Mouse (Mus musculus): ENCODE measurements around the gene Tfdp2. TPM values are rescaled to one million over a fixed set of nuclear protein-coding genes. Genes with fewer than 3 reads are reported as not detected.
A peak's percentile ranks its signal among the peaks of the same experiment; 100 is the strongest.

Gene Tfdp2
- polyA plus RNA-seq, 1 experiment from 2014 or later, result 33.1 TPM

- Histone ChIP-seq H3K4me1 (replicated peaks; ENCODE audit: control insufficient read depth, insufficient read depth, low read length) (no peaks in the 10 kb centered on the region), H3K27ac (ENCODE audit: low read length) (no peak overlapping the region), H3K4me3 (replicated peaks; ENCODE audit: low read length) (no peak overlapping the region), H3K9me3 (ENCODE audit: control insufficient read depth, low read length) (no peaks in the 10 kb centered on the region), H3K36me3 (ENCODE audit: control insufficient read depth, insufficient read depth) (peaks cover 13% of the 10 kb centered on the region), H3K9ac (replicated peaks; ENCODE audit: low read depth, low read length) (no peak overlapping the region), H3K4me2 (ENCODE audit: low read length) (no peak overlapping the region), H3K27me3 (replicated peaks; ENCODE audit: control insufficient read depth, insufficient read depth, low read length) (no peaks in the 10 kb centered on the region)
- 43% methylated on average over 3 of the region's 3 CpGs for WGBS
- no peak for ATAC-seq
These were observed 112.7 kb downstream of the Tfdp2 start for GRCm38 (mm10) chr9:96308816-96309215.

- Histone ChIP-seq H3K4me3 (replicated peaks; ENCODE audit: low read length) (no peak overlapping the region), H3K9me3 (ENCODE audit: control insufficient read depth, low read length) (no peaks in the 10 kb centered on the region), H3K36me3 (ENCODE audit: control insufficient read depth, insufficient read depth) (peaks cover 13% of the 10 kb centered on the region), H3K4me2 (ENCODE audit: low read length) (no peak overlapping the region), H3K27ac (ENCODE audit: low read length) (no peak overlapping the region), H3K27me3 (replicated peaks; ENCODE audit: control insufficient read depth, insufficient read depth, low read length) (no peaks in the 10 kb centered on the region), H3K4me1 (replicated peaks; ENCODE audit: control insufficient read depth, insufficient read depth, low read length) (no peaks in the 10 kb centered on the region), H3K9ac (replicated peaks; ENCODE audit: low read depth, low read length) (no peak overlapping the region)
- ATAC-seq, result no peak
- 94% methylated on average over 3 of the region's 3 CpGs for WGBS
These were observed 116.0 kb downstream of the Tfdp2 start for GRCm38 (mm10) chr9:96312074-96312473.

GRCm38 (mm10) chr9:96319333-96319732, 123.3 kb downstream of the Tfdp2 start:
- 91% methylated on average over 5 of the region's 5 CpGs for WGBS
- no peak for ATAC-seq
- H3K9ac ChIP-seq (replicated peaks; ENCODE audit: low read depth, low read length), result no peak overlapping the region
- H3K4me3 ChIP-seq (replicated peaks; ENCODE audit: low read length), result no peak overlapping the region
- no peaks in the 10 kb centered on the region for H3K9me3 ChIP-seq (ENCODE audit: control insufficient read depth, low read length)
- peaks cover 6% of the 10 kb centered on the region; the same call in 1 of the 2 replicates for H3K36me3 ChIP-seq (ENCODE audit: control insufficient read depth, insufficient read depth)
- no peaks in the 10 kb centered on the region for H3K4me1 ChIP-seq (replicated peaks; ENCODE audit: control insufficient read depth, insufficient read depth, low read length)
- no peak overlapping the region for H3K4me2 ChIP-seq (ENCODE audit: low read length)
- no peak overlapping the region for H3K27ac ChIP-seq (ENCODE audit: low read length)
- no peaks in the 10 kb centered on the region for H3K27me3 ChIP-seq (replicated peaks; ENCODE audit: control insufficient read depth, insufficient read depth, low read length)

GRCm38 (mm10) chr9:96320551-96320980, 124.5 kb downstream of the Tfdp2 start:
- no peak overlapping the region for H3K9ac ChIP-seq (replicated peaks; ENCODE audit: low read depth, low read length)
- no peak overlapping the region for H3K4me2 ChIP-seq (ENCODE audit: low read length)
- H3K4me1 ChIP-seq (replicated peaks; ENCODE audit: control insufficient read depth, insufficient read depth, low read length), result no peaks in the 10 kb centered on the region
- no peak overlapping the region for H3K4me3 ChIP-seq (replicated peaks; ENCODE audit: low read length)
- H3K9me3 ChIP-seq (ENCODE audit: control insufficient read depth, low read length), result no peaks in the 10 kb centered on the region
- 81% methylated on average over 6 of the region's 6 CpGs for WGBS
- peak; percentile 59 for ATAC-seq
- peaks cover 4% of the 10 kb centered on the region; the same call in 1 of the 2 replicates for H3K36me3 ChIP-seq (ENCODE audit: control insufficient read depth, insufficient read depth)
- H3K27me3 ChIP-seq (replicated peaks; ENCODE audit: control insufficient read depth, insufficient read depth, low read length), result no peaks in the 10 kb centered on the region
- H3K27ac ChIP-seq (ENCODE audit: low read length), result no peak overlapping the region

GRCm38 (mm10) chr9:96322411-96323152, 126.5 kb downstream of the Tfdp2 start:
- ATAC-seq, result no peak
- Histone ChIP-seq H3K4me1 (replicated peaks; ENCODE audit: control insufficient read depth, insufficient read depth, low read length) (no peaks in the 10 kb centered on the region), H3K4me3 (replicated peaks; ENCODE audit: low read length) (no peak overlapping the region), H3K9ac (replicated peaks; ENCODE audit: low read depth, low read length) (no peak overlapping the region), H3K4me2 (ENCODE audit: low read length) (no peak overlapping the region), H3K36me3 (ENCODE audit: control insufficient read depth, insufficient read depth) (peaks cover 4% of the 10 kb centered on the region; the same call in 1 of the 2 replicates), H3K9me3 (ENCODE audit: control insufficient read depth, low read length) (no peaks in the 10 kb centered on the region), H3K27me3 (replicated peaks; ENCODE audit: control insufficient read depth, insufficient read depth, low read length) (no peaks in the 10 kb centered on the region), H3K27ac (ENCODE audit: low read length) (no peak overlapping the region)
- WGBS, result 85% methylated on average over 15 of the region's 15 CpGs

GRCm38 (mm10) chr9:96324502-96324901, 128.4 kb downstream of the Tfdp2 start:
- WGBS, result 64% methylated on average over 4 of the region's 4 CpGs
- Histone ChIP-seq H3K27me3 (replicated peaks; ENCODE audit: control insufficient read depth, insufficient read depth, low read length) (no peaks in the 10 kb centered on the region), H3K4me3 (replicated peaks; ENCODE audit: low read length) (no peak overlapping the region), H3K9me3 (ENCODE audit: control insufficient read depth, low read length) (no peaks in the 10 kb centered on the region), H3K36me3 (ENCODE audit: control insufficient read depth, insufficient read depth) (no peaks in the 10 kb centered on the region), H3K4me2 (ENCODE audit: low read length) (no peak overlapping the region), H3K9ac (replicated peaks; ENCODE audit: low read depth, low read length) (no peak overlapping the region), H3K4me1 (replicated peaks; ENCODE audit: control insufficient read depth, insufficient read depth, low read length) (no peaks in the 10 kb centered on the region), H3K27ac (ENCODE audit: low read length) (no peak overlapping the region)
- peak; percentile 29; the same call in 1 of the 2 replicates for ATAC-seq

GRCm38 (mm10) chr9:96326496-96326923, 130.4 kb downstream of the Tfdp2 start:
- Histone ChIP-seq H3K27me3 (replicated peaks; ENCODE audit: control insufficient read depth, insufficient read depth, low read length) (no peaks in the 10 kb centered on the region), H3K27ac (ENCODE audit: low read length) (no peak overlapping the region), H3K9me3 (ENCODE audit: control insufficient read depth, low read length) (no peaks in the 10 kb centered on the region), H3K9ac (replicated peaks; ENCODE audit: low read depth, low read length) (no peak overlapping the region), H3K4me1 (replicated peaks; ENCODE audit: control insufficient read depth, insufficient read depth, low read length) (no peaks in the 10 kb centered on the region), H3K4me2 (ENCODE audit: low read length) (no peak overlapping the region), H3K4me3 (replicated peaks; ENCODE audit: low read length) (no peak overlapping the region), H3K36me3 (ENCODE audit: control insufficient read depth, insufficient read depth) (no peaks in the 10 kb centered on the region)
- WGBS, result 63% methylated on average over 6 of the region's 6 CpGs
- ATAC-seq, result peak; percentile 34; the same call in 1 of the 2 replicates

- no peaks in the 10 kb centered on the region for H3K36me3 ChIP-seq (ENCODE audit: control insufficient read depth, insufficient read depth)
- no peak overlapping the region for H3K27ac ChIP-seq (ENCODE audit: low read length)
- no peaks in the 10 kb centered on the region for H3K9me3 ChIP-seq (ENCODE audit: control insufficient read depth, low read length)
- no peak overlapping the region for H3K4me2 ChIP-seq (ENCODE audit: low read length)
- no peaks in the 10 kb centered on the region for H3K27me3 ChIP-seq (replicated peaks; ENCODE audit: control insufficient read depth, insufficient read depth, low read length)
- no peaks in the 10 kb centered on the region for H3K4me1 ChIP-seq (replicated peaks; ENCODE audit: control insufficient read depth, insufficient read depth, low read length)
- H3K4me3 ChIP-seq (replicated peaks; ENCODE audit: low read length), result no peak overlapping the region
- 82% methylated on average over 4 of the region's 4 CpGs for WGBS
- H3K9ac ChIP-seq (replicated peaks; ENCODE audit: low read depth, low read length), result no peak overlapping the region
- no peak for ATAC-seq
These were observed 132.2 kb downstream of the Tfdp2 start for GRCm38 (mm10) chr9:96328226-96328625.

GRCm38 (mm10) chr9:96331146-96331545, 135.1 kb downstream of the Tfdp2 start:
- H3K4me3 ChIP-seq (replicated peaks; ENCODE audit: low read length), result no peak overlapping the region
- H3K9me3 ChIP-seq (ENCODE audit: control insufficient read depth, low read length), result no peaks in the 10 kb centered on the region
- no peak overlapping the region for H3K9ac ChIP-seq (replicated peaks; ENCODE audit: low read depth, low read length)
- H3K4me2 ChIP-seq (ENCODE audit: low read length), result no peak overlapping the region
- H3K4me1 ChIP-seq (replicated peaks; ENCODE audit: control insufficient read depth, insufficient read depth, low read length), result no peaks in the 10 kb centered on the region
- ATAC-seq, result no peak
- no peaks in the 10 kb centered on the region for H3K27me3 ChIP-seq (replicated peaks; ENCODE audit: control insufficient read depth, insufficient read depth, low read length)
- H3K27ac ChIP-seq (ENCODE audit: low read length), result no peak overlapping the region
- H3K36me3 ChIP-seq (ENCODE audit: control insufficient read depth, insufficient read depth), result no peaks in the 10 kb centered on the region; the same call in 1 of the 2 replicates
- 94% methylated on average over 5 of the region's 5 CpGs for WGBS

Measured in forebrain, embryonic 16.5 days (tissue).